Mouse (Mus musculus) ES-E14 (cell line): Measurements from ENCODE around the gene Elavl4.

Experiments
- CHD2 ChIP-seq: IDR thresholded peaks from 2 replicates; pipeline ENCODE4 v1.6.1; 2014; ENCODE audit warnings: mild to moderate bottlenecking, low read depth, low read length, inconsistent platforms
- HCFC1 ChIP-seq: IDR thresholded peaks from 2 replicates; pipeline ENCODE4 v1.6.1; 2012; ENCODE audit warnings: low read length, inconsistent platforms, borderline replicate concordance; ENCODE audit not compliant: insufficient read depth
- ZC3H11A ChIP-seq: IDR thresholded peaks from 2 replicates; pipeline ENCODE4 v1.6.1; 2012; ENCODE audit warnings: low read depth, mild to moderate bottlenecking, inconsistent platforms, low read length, borderline replicate concordance
- ZNF384 ChIP-seq: IDR thresholded peaks from 2 replicates; pipeline ENCODE4 v1.6.1; 2012; ENCODE audit warnings: low read depth, low read length, inconsistent platforms

- TF ChIP-seq ZNF384 (no peak), HCFC1 (no peak), CHD2 (no peak), ZC3H11A (no peak)
Observed at GRCm38 (mm10) chr4:110306972-110307371, 44.7 kb downstream of the Elavl4 start.
